ENCODE assay signal across 9 mouse cellular contexts in the genomic region with DNA sequence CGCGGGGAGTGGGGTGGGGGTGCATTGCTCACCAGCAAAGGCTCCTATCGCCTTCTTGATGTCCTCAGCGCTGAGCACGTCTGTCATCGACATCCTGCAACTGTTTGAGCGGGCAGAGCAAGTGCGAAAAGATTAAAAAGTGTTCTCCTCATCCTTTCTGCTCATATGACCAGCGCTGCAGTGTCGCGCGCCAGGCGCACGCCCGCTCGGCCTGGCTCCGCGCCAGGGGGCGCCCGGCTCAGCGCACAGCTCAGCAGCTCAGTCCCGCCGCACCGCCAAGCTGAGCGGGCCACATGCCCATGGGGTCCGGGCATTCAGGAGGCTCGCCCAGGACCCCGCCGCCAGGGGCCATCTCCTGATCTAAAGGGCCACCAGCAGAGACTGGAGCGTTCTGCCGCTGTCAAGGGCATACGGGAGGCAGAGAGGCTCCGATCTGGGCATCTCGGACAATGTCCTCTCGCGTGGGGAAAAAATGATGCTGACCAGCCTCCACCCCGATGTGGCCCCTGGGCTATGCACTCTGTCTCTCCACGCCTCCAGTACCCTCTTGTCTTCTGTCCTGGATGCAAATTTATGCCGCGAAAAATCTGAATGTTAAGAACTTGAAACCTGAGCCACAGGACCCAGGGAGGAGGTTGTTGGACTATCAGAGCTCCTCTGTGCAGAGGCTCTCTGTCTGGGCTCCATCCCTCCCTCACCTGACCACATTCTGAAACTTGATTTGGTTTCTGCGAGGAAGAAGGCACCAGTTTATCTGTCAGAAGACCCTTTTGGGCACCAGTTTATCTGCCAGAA. TPM values are rescaled to one million over a fixed set of nuclear protein-coding genes. Genes with fewer than 3 reads are reported as not detected.
DNase-seq lines count a peak whose midpoint lies in the region; ATAC-seq and TF ChIP-seq lines count a peak whose summit lies in the region.
"Had no signal": no experiment of that assay in that cellular context is flagged by ENCODE, and none has a peak within 500 bp of the region (broad histone marks: within the 10 kb centered on the region; RNA-seq: fewer than 3 reads in every experiment).

No protein-coding gene starts in this region.

- peak overlapping the region; percentile 69 for H3K4me2 ChIP-seq in forebrain, postnatal 0 days (ENCODE audit: low read depth)
- H3K4me2 ChIP-seq in kidney, embryonic 15.5 days, result peak overlapping the region; percentile 62
- 0 out of 2 replicates have a peak overlapping the region, but pooled peaks have one; percentile 22 for H3K4me2 ChIP-seq in liver, postnatal 0 days (ENCODE audit: low read depth, low read length)

- 0 out of 2 replicates have a peak overlapping the region, but pooled peaks have one; percentile 6 for H3K9ac ChIP-seq in forebrain, postnatal 0 days
- H3K9ac ChIP-seq in kidney, embryonic 15.5 days, result no peak overlapping the region
- H3K9ac ChIP-seq in liver, postnatal 0 days (replicated peaks), result no peak overlapping the region

- under 1% methylated on average over 41 of the region's 41 CpGs for WGBS in forebrain, postnatal 0 days
- WGBS in kidney, embryonic 15.5 days, result 1% methylated on average over 41 of the region's 41 CpGs
- 4% methylated on average over 41 of the region's 41 CpGs for WGBS in liver, postnatal 0 days (ENCODE audit: insufficient replicate concordance)

- H3K27me3 ChIP-seq in forebrain, postnatal 0 days (ENCODE audit: insufficient read depth, low read length), result peaks cover 12% of the 10 kb centered on the region; the same call in 1 of the 2 replicates
- peaks cover 51% of the 10 kb centered on the region for H3K27me3 ChIP-seq in kidney, embryonic 15.5 days
- H3K27me3 ChIP-seq in liver, postnatal 0 days (ENCODE audit: insufficient read depth, low read length), result peaks cover 34% of the 10 kb centered on the region

- H3K36me3 ChIP-seq in forebrain, postnatal 0 days (ENCODE audit: insufficient read depth), result no peaks in the 10 kb centered on the region
- H3K36me3 ChIP-seq in kidney, embryonic 15.5 days, result no peaks in the 10 kb centered on the region
- no peaks in the 10 kb centered on the region for H3K36me3 ChIP-seq in liver, postnatal 0 days (replicated peaks; ENCODE audit: insufficient read depth, low read length)

- no peak for TF ChIP-seq EP300 in liver, postnatal 0 days (IDR thresholded peaks at IDR 0.05; ENCODE audit: low read depth)

- no peak overlapping the region for H3K27ac ChIP-seq in forebrain, postnatal 0 days (ENCODE audit: low read depth, low read length)
- H3K27ac ChIP-seq in kidney, embryonic 15.5 days, result no peak overlapping the region
- no peak overlapping the region for H3K27ac ChIP-seq in liver, postnatal 0 days (ENCODE audit: low read depth)

- no peak for ATAC-seq in CD4-positive, CD25-positive, alpha-beta regulatory T cell, adult 4 months
- peak; percentile 79 for ATAC-seq in forebrain, postnatal 0 days
- ATAC-seq in kidney, embryonic 15.5 days (replicated peaks; ENCODE audit: low FRiP score), result no peak
- no peak for ATAC-seq in liver, postnatal 0 days

- H3K4me1 ChIP-seq in forebrain, postnatal 0 days (ENCODE audit: insufficient read depth), result 0 out of 2 replicates have a peak, but pooled peaks cover 4% of the 10 kb centered on the region
- H3K4me1 ChIP-seq in kidney, embryonic 15.5 days, result peaks cover 8% of the 10 kb centered on the region
- no peaks in the 10 kb centered on the region for H3K4me1 ChIP-seq in liver, postnatal 0 days (ENCODE audit: insufficient read depth)

- H3K9me3 ChIP-seq in forebrain, postnatal 0 days (ENCODE audit: low read length), result no peaks in the 10 kb centered on the region
- H3K9me3 ChIP-seq in kidney, embryonic 15.5 days (replicated peaks), result no peaks in the 10 kb centered on the region
- no peaks in the 10 kb centered on the region for H3K9me3 ChIP-seq in liver, postnatal 0 days (ENCODE audit: low read length)

- peak; percentile 44 for TF ChIP-seq CTCF in forebrain, postnatal 0 days (IDR thresholded peaks at IDR 0.05; ENCODE audit: low read depth)
- no peak for TF ChIP-seq CTCF in liver, postnatal 0 days (IDR thresholded peaks at IDR 0.05; ENCODE audit: low read depth)

- peak overlapping the region; percentile 32 for H3K4me3 ChIP-seq in forebrain, postnatal 0 days (ENCODE audit: low read depth, low read length)
- H3K4me3 ChIP-seq in kidney, embryonic 15.5 days (replicated peaks), result peak overlapping the region; percentile 30
- no peak overlapping the region for H3K4me3 ChIP-seq in liver, postnatal 0 days (ENCODE audit: low read depth, low read length)
- H3K4me3 ChIP-seq: erythroblast, embryonic 14.5 days had no signal

- DNase-seq in CD4-positive, CD25-positive, alpha-beta regulatory T cell, adult 2 months (ENCODE audit: low read depth, low spot score), result peak; percentile 31
- DNase-seq in urinary bladder, postnatal 25 days (ENCODE audit: low spot score), result peak; percentile 13
- DNase-seq in urinary bladder, postnatal 36 days (ENCODE audit: low spot score in 2 of 2), result no peak
- DNase-seq in forebrain, postnatal 0 days, result peak; percentile 81
- DNase-seq in liver, postnatal 0 days, result peak; percentile 41
- DNase-seq in right cerebral cortex, postnatal 25 days, result peak; percentile 61

RNA-seq across cellular contexts. Expression of gene Pvalb, which starts 1.9 kb away (rescaled TPM):
- polyA plus RNA-seq in CD4-positive, CD25-positive, alpha-beta regulatory T cell, adult 4 months (2017; shearing (Covaris generic)), result not detected
- 0.33 and 0.77 TPM in 2 replicates for total RNA-seq in forebrain, postnatal 0 days (2014; rRNA removed)
- 1.8 and 2.8 TPM in 2 replicates for polyA plus RNA-seq in forebrain, postnatal 0 days (2015; fragmentation: Nextera tagmentation; extraction: Ambion mirVana)
- not detected in 2 replicates for polyA plus RNA-seq in kidney, embryonic 15.5 days (2015; fragmentation: Nextera tagmentation; extraction: Ambion mirVana)
- polyA plus RNA-seq in liver, postnatal 0 days (2015; fragmentation: Nextera tagmentation; extraction: Ambion mirVana), result 2.4 TPM in 1 of 2 replicates, not detected in the other
- polyA plus RNA-seq: erythroblast, embryonic 14.5 days had no signal

RNA-seq across cellular contexts. Expression of gene Ift27, which starts 30.3 kb away (rescaled TPM):
- 10 to 100 TPM; 56.6 to 59.4 TPM for polyA plus RNA-seq in CD4-positive, CD25-positive, alpha-beta regulatory T cell, adult 4 months (2017; shearing (Covaris generic))
- 41.2 and 43.1 TPM in 2 replicates for total RNA-seq in forebrain, postnatal 0 days (2014; rRNA removed)
- 134 and 145 TPM in 2 replicates for polyA plus RNA-seq in forebrain, postnatal 0 days (2015; fragmentation: Nextera tagmentation; extraction: Ambion mirVana)
- polyA plus RNA-seq in kidney, embryonic 15.5 days (2015; fragmentation: Nextera tagmentation; extraction: Ambion mirVana), result 88.8 and 90.2 TPM in 2 replicates
- 24.4 and 25.3 TPM in 2 replicates for polyA plus RNA-seq in liver, postnatal 0 days (2015; fragmentation: Nextera tagmentation; extraction: Ambion mirVana)

RNA-seq across cellular contexts. Expression of gene Ncf4, which starts 40.4 kb away (rescaled TPM):
- polyA plus RNA-seq in CD4-positive, CD25-positive, alpha-beta regulatory T cell, adult 4 months (2017; shearing (Covaris generic)), result 100 to 1,000 TPM; 175 to 188 TPM
- 2.0 and 3.5 TPM in 2 replicates for total RNA-seq in forebrain, postnatal 0 days (2014; rRNA removed)
- polyA plus RNA-seq in forebrain, postnatal 0 days (2015; fragmentation: Nextera tagmentation; extraction: Ambion mirVana), result 0.86 and 1.4 TPM in 2 replicates
- 3.5 and 4.0 TPM in 2 replicates for polyA plus RNA-seq in kidney, embryonic 15.5 days (2015; fragmentation: Nextera tagmentation; extraction: Ambion mirVana)
- polyA plus RNA-seq in liver, postnatal 0 days (2015; fragmentation: Nextera tagmentation; extraction: Ambion mirVana), result 55.5 and 56.7 TPM in 2 replicates

Comparison
In these comparisons a context has a peak if more than half of its experiments do, and no peak if none do; other contexts are left out.
1. DNase-seq: peak in CD4-positive, CD25-positive, alpha-beta regulatory T cell, adult 2 months (single experiment), urinary bladder, postnatal 25 days (single experiment), forebrain, postnatal 0 days (single experiment), liver, postnatal 0 days (single experiment) and right cerebral cortex, postnatal 25 days (single experiment); none in urinary bladder, postnatal 36 days (0 of 2).
2. RNA of gene Ncf4, which starts 40.4 kb away (polyA plus RNA-seq): 175 to 188 TPM in CD4-positive, CD25-positive, alpha-beta regulatory T cell, adult 4 months and 55.5 to 56.7 TPM in liver, postnatal 0 days; 3.5 to 4.0 TPM in kidney, embryonic 15.5 days and 0.86 to 1.4 TPM in forebrain, postnatal 0 days; every median in the first group is over 10 times any median in the second.
3. Peak in every context shown above with its lines, with median percentiles within 50 percentile points of each other: H3K4me2 ChIP-seq.